ENCODE assay signal across 13 mouse cellular contexts in the genomic region with DNA sequence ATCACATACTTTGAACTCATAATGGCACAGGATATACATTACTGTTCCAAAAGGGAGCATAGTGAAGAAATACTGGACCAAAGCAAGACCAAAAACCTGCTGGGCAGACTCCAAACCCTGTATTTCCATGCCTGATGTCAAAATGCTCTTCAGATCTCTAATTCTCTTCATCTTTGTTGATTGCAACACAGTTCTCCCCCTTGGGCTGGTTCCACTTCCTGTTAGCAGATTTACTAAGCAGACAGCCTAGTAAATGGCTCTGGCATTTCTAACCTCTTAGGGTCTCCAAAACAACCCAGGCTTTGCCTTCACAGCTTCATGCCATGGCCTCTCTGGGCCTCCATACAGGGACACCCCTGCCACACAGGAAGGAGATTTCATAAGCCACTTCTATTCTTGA.
"Had no signal": no experiment of that assay in that cellular context is flagged by ENCODE, and none has a peak within 500 bp of the region (broad histone marks: within the 10 kb centered on the region; RNA-seq: fewer than 3 reads in every experiment).

No protein-coding gene starts in this region.

- H3K27ac ChIP-seq: limb, embryonic 12.5 days; liver, embryonic 13.5 days; midbrain, embryonic 13.5 days; neural tube, embryonic 12.5 days; stomach, embryonic 15.5 days had no signal

- H3K9ac ChIP-seq: limb, embryonic 12.5 days; liver, embryonic 13.5 days; liver, postnatal 0 days; midbrain, embryonic 13.5 days; neural tube, embryonic 12.5 days; stomach, embryonic 15.5 days had no signal

- H3K36me3 ChIP-seq: limb, embryonic 12.5 days; liver, embryonic 13.5 days; midbrain, embryonic 13.5 days; neural tube, embryonic 12.5 days; stomach, embryonic 15.5 days had no signal

- H3K27me3 ChIP-seq: liver, embryonic 13.5 days; midbrain, embryonic 13.5 days; neural tube, embryonic 12.5 days; stomach, embryonic 15.5 days had no signal

- H3K9me3 ChIP-seq: limb, embryonic 12.5 days; liver, embryonic 13.5 days; midbrain, embryonic 13.5 days; neural tube, embryonic 12.5 days; stomach, embryonic 15.5 days had no signal

- ATAC-seq: intestine, postnatal 0 days; liver, postnatal 0 days; midbrain, embryonic 13.5 days had no signal

- DNase-seq: kidney, adult 8-10 months; kidney, postnatal 25 days; layer of hippocampus, adult 9-11 months; liver; liver, embryonic 13.5 days; liver, postnatal 0 days; right cerebral cortex, postnatal 4 days; thymus, postnatal 36 days had no signal

- H3K4me2 ChIP-seq: limb, embryonic 12.5 days; liver, embryonic 13.5 days; midbrain, embryonic 13.5 days; neural tube, embryonic 12.5 days; stomach, embryonic 15.5 days had no signal

- H3K4me1 ChIP-seq: limb, embryonic 12.5 days; liver, embryonic 13.5 days; midbrain, embryonic 13.5 days; neural tube, embryonic 12.5 days; stomach, embryonic 15.5 days had no signal

- H3K4me3 ChIP-seq: limb, embryonic 12.5 days; liver, embryonic 13.5 days; midbrain, embryonic 13.5 days; neural tube, embryonic 12.5 days; stomach, embryonic 15.5 days had no signal
